ENCODE assay signal across 10 mouse cellular contexts in the genomic region with DNA sequence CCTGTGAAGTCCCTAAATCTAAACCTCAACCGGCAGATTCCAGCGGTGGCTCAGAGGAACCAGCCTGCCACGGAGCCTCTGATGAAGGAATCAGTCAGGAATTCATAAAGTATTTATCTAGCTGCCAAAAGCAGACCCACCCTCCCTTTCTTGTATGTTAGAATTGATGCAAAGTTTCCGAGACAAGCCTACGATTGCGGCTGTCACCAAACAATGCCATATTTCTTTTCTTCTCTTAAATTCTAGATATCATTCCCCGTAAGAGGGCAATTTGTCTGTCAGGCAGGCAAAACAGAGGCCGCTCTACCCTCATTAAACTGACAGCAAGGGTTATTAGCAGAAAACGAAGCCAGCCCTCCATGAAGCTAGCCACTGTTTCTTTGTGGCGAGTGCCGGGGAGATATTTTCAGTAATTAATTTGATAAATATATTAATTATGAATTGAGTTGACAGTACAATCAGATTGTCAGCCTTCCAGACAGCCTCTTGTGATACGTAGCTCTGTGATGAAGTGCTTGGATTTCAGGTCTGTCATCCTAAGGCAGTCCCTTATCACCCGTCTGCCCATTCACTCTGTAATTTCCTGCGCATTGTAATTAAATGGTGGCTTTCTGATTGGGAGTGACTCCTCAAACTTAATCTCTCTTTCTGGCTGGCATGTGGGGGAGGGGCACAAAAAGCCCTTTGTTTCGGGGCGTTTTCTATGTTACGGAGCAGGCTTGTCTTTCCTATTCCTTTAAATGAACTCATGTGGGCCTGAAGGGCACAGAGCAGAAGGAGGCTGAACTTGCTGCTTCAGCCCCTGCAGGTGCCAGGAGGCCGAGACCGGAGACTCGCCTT.
DNase-seq lines count a peak whose midpoint lies in the region; ATAC-seq lines count a peak whose summit lies in the region.
"Had no signal": no experiment of that assay in that cellular context is flagged by ENCODE, and none has a peak within 500 bp of the region (broad histone marks: within the 10 kb centered on the region; RNA-seq: fewer than 3 reads in every experiment).

No protein-coding gene starts in this region.

- no peaks in the 10 kb centered on the region for H3K9me3 ChIP-seq in limb, embryonic 10.5 days (replicated peaks)
- no peaks in the 10 kb centered on the region for H3K9me3 ChIP-seq in neural tube, embryonic 12.5 days
- H3K9me3 ChIP-seq: embryonic facial prominence, embryonic 13.5 days had no signal

- peak; percentile 45 for DNase-seq in embryo, embryonic 10.5 days (ENCODE audit: low spot score)
- peak; percentile 2 for DNase-seq in fibroblast of lung, adult 2 months (ENCODE audit: low read depth)
- peak; percentile 41 for DNase-seq in limb, embryonic 10.5 days (ENCODE audit: low spot score)
- DNase-seq in ovary, postnatal 14 days (ENCODE audit: low spot score), result no peak
- no peak for DNase-seq in B cell, adult 2 months
- no peak for DNase-seq in cerebellum, postnatal 4 days (ENCODE audit: low spot score in 2 of 2)
- DNase-seq: kidney, adult 8-10 months; right cerebral cortex, adult 18-20 months had no signal

- peak overlapping the region; percentile 26; the same call in 1 of the 2 replicates for H3K9ac ChIP-seq in neural tube, embryonic 12.5 days
- H3K9ac ChIP-seq: embryonic facial prominence, embryonic 13.5 days had no signal

- H3K4me1 ChIP-seq in limb, embryonic 10.5 days, result peaks cover 15% of the 10 kb centered on the region
- peaks cover 23% of the 10 kb centered on the region; the same call in 1 of the 2 replicates for H3K4me1 ChIP-seq in neural tube, embryonic 12.5 days

- ATAC-seq in neural tube, embryonic 12.5 days (ENCODE audit: low FRiP score, low read depth), result no peak

- no peaks in the 10 kb centered on the region for H3K36me3 ChIP-seq in limb, embryonic 10.5 days
- H3K36me3 ChIP-seq in neural tube, embryonic 12.5 days, result no peaks in the 10 kb centered on the region
- H3K36me3 ChIP-seq: embryonic facial prominence, embryonic 13.5 days had no signal

- WGBS in limb, embryonic 10.5 days, result 42% methylated on average over 20 of the region's 20 CpGs
- WGBS in neural tube, embryonic 12.5 days, result 46% methylated on average over 20 of the region's 20 CpGs

- 0 out of 2 replicates have a peak overlapping the region, but pooled peaks have one; percentile 17 for H3K27ac ChIP-seq in limb, embryonic 10.5 days
- no peak overlapping the region for H3K27ac ChIP-seq in neural tube, embryonic 12.5 days
- H3K27ac ChIP-seq: embryonic facial prominence, embryonic 13.5 days had no signal

- H3K27me3 ChIP-seq in limb, embryonic 10.5 days (ENCODE audit: low read depth, poor library complexity, severe bottlenecking), result peaks cover 31% of the 10 kb centered on the region
- no peaks in the 10 kb centered on the region for H3K27me3 ChIP-seq in neural tube, embryonic 12.5 days (replicated peaks)

- H3K4me2 ChIP-seq in neural tube, embryonic 12.5 days (replicated peaks), result no peak overlapping the region
- H3K4me2 ChIP-seq: embryonic facial prominence, embryonic 13.5 days had no signal

- H3K4me3 ChIP-seq in limb, embryonic 10.5 days, result no peak overlapping the region
- H3K4me3 ChIP-seq in neural tube, embryonic 12.5 days, result no peak overlapping the region
- H3K4me3 ChIP-seq: embryonic facial prominence, embryonic 13.5 days had no signal

Comparison
In these comparisons a context has a peak if more than half of its experiments do, and no peak if none do; other contexts are left out.
1. DNase-seq: peak in embryo, embryonic 10.5 days (single experiment), fibroblast of lung, adult 2 months (single experiment) and limb, embryonic 10.5 days (single experiment); none in ovary, postnatal 14 days (single experiment), B cell, adult 2 months (0 of 2) and cerebellum, postnatal 4 days (0 of 2).